Mouse (Mus musculus): ENCODE results near the gene Togaram2. TPM values are rescaled to one million over a fixed set of nuclear protein-coding genes. Genes with fewer than 3 reads are reported as not detected.

Togaram2 gene
- polyA plus RNA-seq, 1 experiment from 2014 or later, result 1.0 TPM

DNA sequence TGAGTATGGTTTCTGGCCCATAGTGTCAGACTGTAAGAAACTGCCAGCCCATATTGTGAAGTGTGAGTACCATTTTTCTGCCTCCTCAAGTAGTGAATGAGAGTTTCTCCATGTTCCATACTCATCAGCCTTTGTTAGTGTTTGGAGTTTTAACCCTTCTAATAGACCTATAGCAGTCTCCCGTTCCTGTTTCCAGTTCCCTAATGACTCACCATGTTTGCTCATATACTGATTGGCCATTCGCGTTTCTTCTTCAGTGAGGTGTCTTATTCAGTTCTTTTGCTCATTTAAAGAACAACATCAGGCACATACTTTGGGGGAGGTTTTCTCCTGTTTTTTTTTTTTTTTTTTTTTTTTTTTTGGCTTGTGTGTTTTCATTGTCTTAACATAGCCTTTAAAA, 97.6 kb downstream of the Togaram2 start:
- Histone ChIP-seq H3K27ac (no peak overlapping the region), H3K4me2 (replicated peaks) (no peak overlapping the region), H3K9me3 (ENCODE audit: control insufficient read depth, low read length) (no peaks in the 10 kb centered on the region), H3K9ac (no peak overlapping the region), H3K27me3 (ENCODE audit: control insufficient read depth, insufficient read depth, low read length) (no peaks in the 10 kb centered on the region), H3K4me3 (replicated peaks; ENCODE audit: low read length) (no peak overlapping the region), H3K36me3 (replicated peaks; ENCODE audit: control insufficient read depth, insufficient read depth) (no peaks in the 10 kb centered on the region), H3K4me1 (replicated peaks; ENCODE audit: control insufficient read depth, insufficient read depth, low read length) (0 out of 2 replicates have a peak, but pooled peaks cover 4% of the 10 kb centered on the region)
- WGBS, result 93% methylated on average over 3 of the region's 3 CpGs
- ATAC-seq (ENCODE audit: low FRiP score), result no peak
- no peak for DNase-seq (ENCODE audit: low spot score)

DNA sequence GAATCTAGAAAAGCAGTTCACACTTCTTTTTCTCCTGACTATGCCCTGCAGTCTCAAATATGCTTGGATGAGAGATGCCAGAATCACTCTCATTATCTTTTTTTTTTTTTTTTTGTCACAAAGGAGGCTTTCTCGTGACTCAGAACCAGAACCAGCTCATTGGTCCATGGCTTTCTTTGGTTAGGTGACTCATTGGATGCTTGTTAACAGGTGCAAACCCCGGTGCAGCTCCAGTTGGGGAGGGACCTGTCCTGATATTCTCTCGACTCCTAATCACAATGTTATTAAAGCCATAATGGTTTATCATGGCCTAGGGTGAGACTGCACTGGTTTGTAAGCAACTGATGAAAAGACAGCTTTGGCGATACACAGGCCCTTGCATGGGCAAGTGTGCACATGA, 101.1 kb downstream of the Togaram2 start:
- no peak overlapping the region for H3K9ac ChIP-seq
- H3K36me3 ChIP-seq (replicated peaks; ENCODE audit: control insufficient read depth, insufficient read depth), result no peaks in the 10 kb centered on the region
- 74% methylated on average over 4 of the region's 4 CpGs for WGBS
- no peak overlapping the region for H3K27ac ChIP-seq
- H3K4me2 ChIP-seq (replicated peaks), result no peak overlapping the region
- no peaks in the 10 kb centered on the region for H3K9me3 ChIP-seq (ENCODE audit: control insufficient read depth, low read length)
- no peaks in the 10 kb centered on the region for H3K27me3 ChIP-seq (ENCODE audit: control insufficient read depth, insufficient read depth, low read length)
- no peak overlapping the region for H3K4me3 ChIP-seq (replicated peaks; ENCODE audit: low read length)
- ATAC-seq (ENCODE audit: low FRiP score) (no peak), DNase-seq (ENCODE audit: low spot score) (no peak)
- H3K4me1 ChIP-seq (replicated peaks; ENCODE audit: control insufficient read depth, insufficient read depth, low read length), result 0 out of 2 replicates have a peak, but pooled peaks cover 4% of the 10 kb centered on the region

DNA sequence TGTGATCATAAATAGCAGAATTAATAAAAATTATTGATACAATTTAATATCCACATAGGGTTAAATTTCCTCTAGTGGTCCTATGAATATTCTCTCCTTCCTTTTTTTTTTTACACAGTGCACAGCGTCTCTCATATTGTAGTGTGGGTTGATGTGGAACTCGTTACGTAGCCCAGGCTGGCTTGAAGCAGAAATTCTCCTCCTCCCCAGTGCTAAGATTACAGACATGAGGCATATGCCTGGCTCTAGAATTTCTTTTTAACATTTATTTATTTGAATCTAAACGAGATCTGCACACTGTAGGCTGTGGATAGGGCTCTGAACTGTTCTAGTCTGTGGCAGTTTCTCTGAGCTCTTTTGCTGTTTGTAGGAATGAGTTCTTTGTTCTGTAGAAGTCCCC, 102.2 kb downstream of the Togaram2 start:
- DNase-seq (ENCODE audit: low spot score) (no peak), ATAC-seq (ENCODE audit: low FRiP score) (no peak)
- H3K4me2 ChIP-seq (replicated peaks), result no peak overlapping the region
- no peaks in the 10 kb centered on the region for H3K36me3 ChIP-seq (replicated peaks; ENCODE audit: control insufficient read depth, insufficient read depth)
- no peaks in the 10 kb centered on the region for H3K9me3 ChIP-seq (ENCODE audit: control insufficient read depth, low read length)
- H3K9ac ChIP-seq, result no peak overlapping the region
- H3K4me1 ChIP-seq (replicated peaks; ENCODE audit: control insufficient read depth, insufficient read depth, low read length), result no peaks in the 10 kb centered on the region
- 78% methylated on average over 4 of the region's 4 CpGs for WGBS
- no peaks in the 10 kb centered on the region for H3K27me3 ChIP-seq (ENCODE audit: control insufficient read depth, insufficient read depth, low read length)
- no peak overlapping the region for H3K4me3 ChIP-seq (replicated peaks; ENCODE audit: low read length)
- H3K27ac ChIP-seq, result no peak overlapping the region

DNA sequence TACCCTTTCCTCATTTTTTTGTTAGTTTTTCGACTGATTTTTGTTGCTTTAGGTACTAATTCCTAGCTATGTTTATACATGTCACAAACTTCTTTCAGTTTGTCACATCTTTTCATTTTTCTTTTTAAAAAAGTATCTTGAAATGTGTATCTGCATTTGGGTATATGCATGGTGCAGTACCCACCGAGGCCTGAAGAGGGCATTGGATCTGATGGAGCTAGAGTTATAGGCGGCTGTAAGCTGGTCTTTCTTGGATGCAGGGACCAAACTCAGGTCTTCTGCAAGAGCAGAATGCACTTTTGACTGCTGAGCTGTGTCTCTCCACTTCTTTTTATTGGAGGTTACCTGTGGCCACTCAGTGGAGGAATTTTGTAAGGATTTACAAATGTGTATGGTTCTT, 105.6 kb downstream of the Togaram2 start:
- Histone ChIP-seq H3K9ac (no peak overlapping the region), H3K9me3 (ENCODE audit: control insufficient read depth, low read length) (no peaks in the 10 kb centered on the region), H3K4me1 (replicated peaks; ENCODE audit: control insufficient read depth, insufficient read depth, low read length) (peaks cover 11% of the 10 kb centered on the region), H3K36me3 (replicated peaks; ENCODE audit: control insufficient read depth, insufficient read depth) (no peaks in the 10 kb centered on the region), H3K4me2 (replicated peaks) (no peak overlapping the region), H3K27ac (no peak overlapping the region), H3K4me3 (replicated peaks; ENCODE audit: low read length) (no peak overlapping the region), H3K27me3 (ENCODE audit: control insufficient read depth, insufficient read depth, low read length) (no peaks in the 10 kb centered on the region)
- ATAC-seq (ENCODE audit: low FRiP score) (no peak), DNase-seq (ENCODE audit: low spot score) (no peak)
- 74% methylated on average over 3 of the region's 3 CpGs for WGBS

Other genes with a start within 250 kb of the Togaram2 start
- 1.9 and 2.0 TPM in 2 replicates for gene Gm4707, start 213.3 kb upstream of the Togaram2 start, polyA plus RNA-seq (2014; fragmentation: Nextera tagmentation; extraction: Ambion mirVana)
- gene Smchd1, start 197.9 kb upstream of the Togaram2 start, polyA plus RNA-seq (2014; fragmentation: Nextera tagmentation; extraction: Ambion mirVana), result 60.3 and 64.3 TPM in 2 replicates
- 5.8 and 7.6 TPM in 2 replicates for gene Ndc80, start 146.4 kb upstream of the Togaram2 start, polyA plus RNA-seq (2014; fragmentation: Nextera tagmentation; extraction: Ambion mirVana)
- 1.6 and 1.7 TPM in 2 replicates for gene Spdya, start 121.2 kb upstream of the Togaram2 start, polyA plus RNA-seq (2014; fragmentation: Nextera tagmentation; extraction: Ambion mirVana)
- 50.3 and 50.9 TPM in 2 replicates for gene Wdr43, start 57.4 kb upstream of the Togaram2 start, polyA plus RNA-seq (2014; fragmentation: Nextera tagmentation; extraction: Ambion mirVana)
- not detected in 2 replicates for gene Pcare, start 79.6 kb downstream of the Togaram2 start, polyA plus RNA-seq (2014; fragmentation: Nextera tagmentation; extraction: Ambion mirVana)
- gene Clip4, start 95.2 kb downstream of the Togaram2 start, polyA plus RNA-seq (2014; fragmentation: Nextera tagmentation; extraction: Ambion mirVana), result 15.8 and 17.0 TPM in 2 replicates

Measured in hindbrain, embryonic 14.5 days (tissue).